27 mouse cellular contexts compared by ENCODE assay signal in genomic region chr4:32130594-32130993, GRCm38 (mm10).
DNase-seq lines count a peak whose midpoint lies in the region; ATAC-seq lines count a peak whose summit lies in the region.
"Had no signal": no experiment of that assay in that cellular context is flagged by ENCODE, and none has a peak within 500 bp of the region (broad histone marks: within the 10 kb centered on the region; RNA-seq: fewer than 3 reads in every experiment).

No protein-coding gene starts in this region.

- 69% methylated on average over 12 of the region's 12 CpGs for WGBS in kidney, embryonic 14.5 days
- WGBS in embryonic facial prominence, embryonic 11.5 days = 46% methylated on average over 12 of the region's 12 CpGs
- WGBS in hindbrain, embryonic 11.5 days = 64% methylated on average over 12 of the region's 12 CpGs

- no peak overlapping the region for H3K4me3 ChIP-seq in kidney, embryonic 14.5 days (ENCODE audit: low read length)
- no peak overlapping the region for H3K4me3 ChIP-seq in embryonic facial prominence, embryonic 11.5 days (ENCODE audit: low read depth, low read length)
- no peak overlapping the region for H3K4me3 ChIP-seq in hindbrain, embryonic 11.5 days (ENCODE audit: low read depth, low read length)
- H3K4me3 ChIP-seq: embryonic facial prominence, embryonic 13.5 days; hindbrain, embryonic 15.5 days; liver, embryonic 15.5 days; lung, embryonic 15.5 days had no signal

- H3K27me3 ChIP-seq in kidney, embryonic 14.5 days (ENCODE audit: control insufficient read depth, insufficient read depth, low read length) = no peaks in the 10 kb centered on the region
- no peaks in the 10 kb centered on the region for H3K27me3 ChIP-seq in embryonic facial prominence, embryonic 11.5 days (ENCODE audit: control insufficient read depth, insufficient read depth, low read length)
- H3K27me3 ChIP-seq in hindbrain, embryonic 11.5 days (ENCODE audit: control insufficient read depth, insufficient read depth, low read length) = no peaks in the 10 kb centered on the region
- H3K27me3 ChIP-seq: embryonic facial prominence, embryonic 13.5 days; hindbrain, embryonic 15.5 days; liver, embryonic 15.5 days; lung, embryonic 15.5 days had no signal

- H3K4me2 ChIP-seq in kidney, embryonic 14.5 days (replicated peaks; ENCODE audit: low read depth, low read length) = no peak overlapping the region
- H3K4me2 ChIP-seq in embryonic facial prominence, embryonic 11.5 days (ENCODE audit: low read depth, low read length) = no peak overlapping the region
- no peak overlapping the region for H3K4me2 ChIP-seq in hindbrain, embryonic 11.5 days (replicated peaks; ENCODE audit: low read depth, low read length)
- H3K4me2 ChIP-seq: embryonic facial prominence, embryonic 13.5 days; hindbrain, embryonic 15.5 days; liver, embryonic 15.5 days; lung, embryonic 15.5 days; midbrain, embryonic 11.5 days had no signal

- H3K36me3 ChIP-seq in kidney, embryonic 14.5 days (ENCODE audit: control insufficient read depth, insufficient read depth, low read length) = no peaks in the 10 kb centered on the region
- H3K36me3 ChIP-seq in embryonic facial prominence, embryonic 11.5 days (replicated peaks; ENCODE audit: control insufficient read depth, insufficient read depth, low read depth, low read length) = no peaks in the 10 kb centered on the region
- no peaks in the 10 kb centered on the region for H3K36me3 ChIP-seq in hindbrain, embryonic 11.5 days (ENCODE audit: control insufficient read depth, insufficient read depth, low read length)
- H3K36me3 ChIP-seq: embryonic facial prominence, embryonic 13.5 days; G1E; hindbrain, embryonic 15.5 days; liver, embryonic 15.5 days; lung, embryonic 15.5 days had no signal

- no peaks in the 10 kb centered on the region for H3K4me1 ChIP-seq in kidney, embryonic 14.5 days (ENCODE audit: control insufficient read depth, insufficient read depth, low read length)
- no peaks in the 10 kb centered on the region for H3K4me1 ChIP-seq in embryonic facial prominence, embryonic 11.5 days (ENCODE audit: control insufficient read depth, insufficient read depth, low read length)
- H3K4me1 ChIP-seq in hindbrain, embryonic 11.5 days (replicated peaks; ENCODE audit: control insufficient read depth, insufficient read depth, low read length) = no peaks in the 10 kb centered on the region
- H3K4me1 ChIP-seq: embryonic facial prominence, embryonic 13.5 days; hindbrain, embryonic 15.5 days; liver, embryonic 15.5 days; lung, embryonic 15.5 days had no signal

- H3K9me3 ChIP-seq in kidney, embryonic 14.5 days (ENCODE audit: control insufficient read depth, low read length) = no peaks in the 10 kb centered on the region
- no peaks in the 10 kb centered on the region for H3K9me3 ChIP-seq in embryonic facial prominence, embryonic 11.5 days (replicated peaks; ENCODE audit: control insufficient read depth, low read length)
- H3K9me3 ChIP-seq in hindbrain, embryonic 11.5 days (ENCODE audit: control insufficient read depth, low read length) = no peaks in the 10 kb centered on the region
- H3K9me3 ChIP-seq: embryonic facial prominence, embryonic 13.5 days; G1E; hindbrain, embryonic 15.5 days; liver, embryonic 15.5 days; lung, embryonic 15.5 days had no signal

- H3K9ac ChIP-seq in kidney, embryonic 14.5 days (ENCODE audit: low read depth, low read length) = no peak overlapping the region
- no peak overlapping the region for H3K9ac ChIP-seq in embryonic facial prominence, embryonic 11.5 days (replicated peaks; ENCODE audit: low read length)
- no peak overlapping the region for H3K9ac ChIP-seq in hindbrain, embryonic 11.5 days (ENCODE audit: low read depth, low read length)
- H3K9ac ChIP-seq: embryonic facial prominence, embryonic 13.5 days; forebrain, postnatal 0 days; hindbrain, embryonic 15.5 days; liver, embryonic 15.5 days; lung, embryonic 15.5 days had no signal

- no peak for DNase-seq in kidney, adult 8-10 months
- peak; percentile 54 for DNase-seq in ZHBTc4 (ENCODE audit: low read depth, low spot score)
- peak; percentile 27 for DNase-seq in embryonic facial prominence, embryonic 11.5 days (ENCODE audit: low spot score)
- DNase-seq in retina, postnatal 1 day = peak; percentile 46
- DNase-seq in hindbrain, embryonic 11.5 days (ENCODE audit: low spot score) = no peak
- DNase-seq in adipocyte (ENCODE audit: low spot score) = no peak
- DNase-seq: adrenal gland, adult 8-10 months; B cell, adult 2 months; cerebellum, adult 11 months; cerebellum, adult 9-10 months; forebrain, postnatal 0 days; gastrocnemius, postnatal 14 days; heart, postnatal 14 days; kidney, adult 2 months; kidney, postnatal 10 days; layer of hippocampus, postnatal 36 days; liver; thymus, postnatal 4 days had no signal

- ATAC-seq in kidney, embryonic 14.5 days (ENCODE audit: low FRiP score, low TSS enrichment) = peak; percentile 39; the same call in 1 of the 2 replicates
- ATAC-seq in embryonic facial prominence, embryonic 11.5 days (replicated peaks; ENCODE audit: insufficient number of reproducible peaks, low FRiP score, low TSS enrichment, low read depth) = peak; percentile 23; the same call in 1 of the 2 replicates
- no peak for ATAC-seq in hindbrain, embryonic 11.5 days (ENCODE audit: low FRiP score)
- ATAC-seq: forebrain, postnatal 0 days; inflammation-experienced regulatory T-cells, adult 6 months; midbrain, embryonic 16.5 days had no signal

- no peak overlapping the region for H3K27ac ChIP-seq in kidney, embryonic 14.5 days (ENCODE audit: low read depth, low read length)
- no peak overlapping the region for H3K27ac ChIP-seq in embryonic facial prominence, embryonic 11.5 days (replicated peaks; ENCODE audit: low read depth, low read length)
- no peak overlapping the region for H3K27ac ChIP-seq in hindbrain, embryonic 11.5 days (ENCODE audit: low read depth, low read length)
- H3K27ac ChIP-seq: embryonic facial prominence, embryonic 13.5 days; hindbrain, embryonic 15.5 days; liver, embryonic 15.5 days; lung, embryonic 15.5 days had no signal

Comparison
In these comparisons a context has a peak if more than half of its experiments do, and no peak if none do; other contexts are left out.
1. DNase-seq: peak in ZHBTc4 (single experiment), embryonic facial prominence, embryonic 11.5 days (single experiment) and retina, postnatal 1 day (single experiment); none in kidney, adult 8-10 months (0 of 2), hindbrain, embryonic 11.5 days (single experiment) and adipocyte (single experiment).